Mouse (Mus musculus) gastrocnemius, postnatal 14 days (tissue): ENCODE results near the gene Hoxb9. TPM values are rescaled to one million over a fixed set of nuclear protein-coding genes. Genes with fewer than 3 reads are reported as not detected.

Source experiments
- DNase-seq: peaks from one replicate; pipeline ENCODE4 v3.0.0; 2021; ENCODE audit warnings: mixed read lengths
- intact Hi-C: fragments of 180-260 bp; cut with DNase I; formaldehyde crosslinking; loops from one replicate; pipeline ENCODE4 v1.15.1; 2025; ENCODE audit warnings: low total_unique reads
- total RNA-seq, 2 experiments: library from RNA; stranded (reverse); gene quantifications; 2 replicates each; pipeline ENCODE4 v1.2.3; 2021

The Hoxb9 gene
- total RNA-seq, 2 experiments from 2014 or later = 0.49 to 0.59 TPM

- intact Hi-C loops = no loop called here
- DNase-seq = peak; percentile 61
These were observed 23.2 kb downstream of the Hoxb9 start for GRCm38 (mm10) chr11:96294245-96295091.

GRCm38 (mm10) chr11:96295092-96295835 lies 24.0 kb downstream of the Hoxb9 start:
- no peak for DNase-seq
- intact Hi-C loops = no loop called here

- intact Hi-C loops = no loop called here
- DNase-seq = no peak
These were observed 25.7 kb downstream of the Hoxb9 start for GRCm38 (mm10) chr11:96296997-96297396.

GRCm38 (mm10) chr11:96297428-96297827 lies 26.2 kb downstream of the Hoxb9 start:
- no peak for DNase-seq
- intact Hi-C loops = no loop called here

GRCm38 (mm10) chr11:96297968-96298635 lies 26.8 kb downstream of the Hoxb9 start:
- intact Hi-C loops = no loop called here
- DNase-seq = no peak

- intact Hi-C loops = no loop called here
- DNase-seq = no peak
These were observed 27.8 kb downstream of the Hoxb9 start for GRCm38 (mm10) chr11:96298895-96299667.

GRCm38 (mm10) chr11:96299781-96300180 lies 28.5 kb downstream of the Hoxb9 start:
- DNase-seq = no peak
- intact Hi-C loops = loop anchor here (5.0 to 10.0 kb wide), 2 partner anchors 105 to 238 kb away; no protein-coding TSS in a partner anchor

GRCm38 (mm10) chr11:96300354-96301063 lies 29.3 kb downstream of the Hoxb9 start:
- DNase-seq = no peak
- intact Hi-C loops = loop anchor here (5.0 to 10.0 kb wide), 2 partner anchors 104 to 237 kb away; no protein-coding TSS in a partner anchor

- DNase-seq = no peak
- intact Hi-C loops = loop anchor here (5.0 to 10.0 kb wide), 2 partner anchors 104 to 236 kb away; no protein-coding TSS in a partner anchor
These were observed 29.8 kb downstream of the Hoxb9 start for GRCm38 (mm10) chr11:96301064-96301431.

GRCm38 (mm10) chr11:96301837-96302236 lies 30.6 kb downstream of the Hoxb9 start:
- intact Hi-C loops = loop anchor here (5.0 to 10.0 kb wide), 2 partner anchors 103 to 235 kb away; no protein-coding TSS in a partner anchor
- no peak for DNase-seq

- DNase-seq = no peak
- intact Hi-C loops = loop anchor here (5.0 to 10.0 kb wide), 2 partner anchors 102 to 235 kb away; no protein-coding TSS in a partner anchor
These were observed 31.3 kb downstream of the Hoxb9 start for GRCm38 (mm10) chr11:96302381-96303150.

- intact Hi-C loops = loop anchor here (5.0 to 10.0 kb wide), 2 partner anchors 101 to 234 kb away; no protein-coding TSS in a partner anchor
These were observed 32.2 kb downstream of the Hoxb9 start, which contains the start of gene Hoxb5 for GRCm38 (mm10) chr11:96303151-96304099. Hoxb5 (plus strand) TSS chr11:96303336.

GRCm38 (mm10) chr11:96304381-96305195 lies 33.3 kb downstream of the Hoxb9 start:
- intact Hi-C loops = loop anchor here (5.0 to 10.0 kb wide), 2 partner anchors 100 to 233 kb away; no protein-coding TSS in a partner anchor
- DNase-seq = no peak

More at GRCm38 (mm10) chr11:96303151-96304099, 32.2 kb downstream of the Hoxb9 start, which contains the start of gene Hoxb5:
- peak; percentile 66 for DNase-seq

- DNase-seq = no peak
- intact Hi-C loops = loop anchor here (10.0 kb wide), 1 partner anchor 99 kb away; no protein-coding TSS in a partner anchor
These were observed 34.4 kb downstream of the Hoxb9 start for GRCm38 (mm10) chr11:96305505-96306182.
